Mouse (Mus musculus): ENCODE measurements around the gene Ifna16.

- TF ChIP-seq CTCF (IDR thresholded peaks at IDR 0.05; ENCODE audit: low read depth) (no peak), EP300 (IDR thresholded peaks at IDR 0.05; ENCODE audit: low read depth) (no peak)
Measured at GRCm38 (mm10) chr4:88723497-88724090, 46.9 kb upstream of the Ifna16 start.
